Mouse (Mus musculus) limb, embryonic 12.5 days (tissue): ENCODE data around the gene Plxnc1. TPM values are rescaled to one million over a fixed set of nuclear protein-coding genes. Genes with fewer than 3 reads are reported as not detected.
A peak's percentile ranks its signal among the peaks of the same experiment; 100 is the strongest.

Experiments used
- ATAC-seq: fragments of 200-750 bp; cut with Nextera tagmentation; 2 replicates; pipeline ENCODE4 v1.8.0; 2017; ENCODE audit warnings: low read depth, moderate TSS enrichment; ENCODE audit not compliant: insufficient number of reproducible peaks, insufficient read depth, low FRiP score, low TSS enrichment
- H3K27ac ChIP-seq: fragments of 300-500 bp; sonication (generic); 2 replicates; pipeline ENCODE4 v1.5.1; 2016; ENCODE audit warnings: mild to moderate bottlenecking, moderate library complexity
- H3K27me3 ChIP-seq: fragments of 300-500 bp; sonication (generic); 2 replicates; pipeline ENCODE4 v1.6.1; 2016; ENCODE audit warnings: mild to moderate bottlenecking, moderate library complexity
- H3K36me3 ChIP-seq: fragments of 300-500 bp; sonication (generic); 2 replicates; pipeline ENCODE4 v1.6.1; 2016; ENCODE audit warnings: mild to moderate bottlenecking, moderate library complexity
- H3K4me1 ChIP-seq: fragments of 300-500 bp; sonication (generic); replicated peaks from 2 replicates; pipeline ENCODE4 v1.6.1; 2016
- H3K4me2 ChIP-seq: fragments of 300-500 bp; sonication (generic); 2 replicates; pipeline ENCODE4 v1.6.1; 2016; ENCODE audit warnings: mild to moderate bottlenecking, moderate library complexity
- H3K4me3 ChIP-seq: fragments of 300-500 bp; sonication (generic); replicated peaks from 2 replicates; pipeline ENCODE4 v1.5.1; 2016; ENCODE audit warnings: mild to moderate bottlenecking
- H3K9ac ChIP-seq: fragments of 300-500 bp; sonication (generic); replicated peaks from 2 replicates; pipeline ENCODE4 v1.6.1; 2016; ENCODE audit warnings: mild to moderate bottlenecking, moderate library complexity
- H3K9me3 ChIP-seq: fragments of 300-500 bp; sonication (generic); 2 replicates; pipeline ENCODE4 v1.6.1; 2016; ENCODE audit warnings: mild to moderate bottlenecking, moderate library complexity
- WGBS: fragments of 180-500 bp; shearing (Covaris S2); methylation state at CpG from one replicate; pipeline ENCODE4 v1.1.7; 2016; 5-methylcytosine and 5-hydroxymethylcytosine counted together
- polyA plus RNA-seq: library from polyadenylated mRNA; unstranded; fragments of >200 nt; fragmentation: Nextera tagmentation; extraction: Ambion mirVana; gene quantifications from 2 replicates; pipeline ENCODE4 v1.2.1, GENCODE M21; 2016

Gene Plxnc1
- polyA plus RNA-seq, 1 experiment from 2014 or later, result 1.3 TPM

GRCm38 (mm10) chr10:94909789-94910188, 34.8 kb downstream of the Plxnc1 start:
- Histone ChIP-seq H3K27me3 (no peaks in the 10 kb centered on the region), H3K4me3 (no peak overlapping the region), H3K36me3 (no peaks in the 10 kb centered on the region), H3K4me1 (peaks cover 14% of the 10 kb centered on the region), H3K9me3 (no peaks in the 10 kb centered on the region), H3K4me2 (no peak overlapping the region), H3K9ac (no peak overlapping the region), H3K27ac (no peak overlapping the region)
- ATAC-seq, result no peak
- 91% methylated on average over 2 of the region's 2 CpGs for WGBS

- WGBS, result 89% methylated on average over 11 of the region's 11 CpGs
- H3K36me3 ChIP-seq, result no peaks in the 10 kb centered on the region
- H3K4me3 ChIP-seq, result no peak overlapping the region
- no peaks in the 10 kb centered on the region for H3K27me3 ChIP-seq
- no peak overlapping the region for H3K4me2 ChIP-seq
- H3K9me3 ChIP-seq, result no peaks in the 10 kb centered on the region
- peaks cover 14% of the 10 kb centered on the region for H3K4me1 ChIP-seq
- no peak overlapping the region for H3K9ac ChIP-seq
- no peak for ATAC-seq
- no peak overlapping the region for H3K27ac ChIP-seq
Measured at GRCm38 (mm10) chr10:94908976-94909717, 35.5 kb downstream of the Plxnc1 start.

- Histone ChIP-seq H3K27me3 (no peaks in the 10 kb centered on the region), H3K9me3 (no peaks in the 10 kb centered on the region), H3K36me3 (no peaks in the 10 kb centered on the region), H3K4me3 (no peak overlapping the region; the same call in 1 of the 2 replicates), H3K27ac (no peak overlapping the region), H3K9ac (no peak overlapping the region), H3K4me1 (peaks cover 14% of the 10 kb centered on the region), H3K4me2 (peak overlapping the region; percentile 43)
- WGBS, result 22% methylated on average over 21 of the region's 21 CpGs
- ATAC-seq, result peak; percentile 68; the same call in 1 of the 2 replicates
Measured at GRCm38 (mm10) chr10:94905689-94906473, 38.8 kb downstream of the Plxnc1 start.

DNA sequence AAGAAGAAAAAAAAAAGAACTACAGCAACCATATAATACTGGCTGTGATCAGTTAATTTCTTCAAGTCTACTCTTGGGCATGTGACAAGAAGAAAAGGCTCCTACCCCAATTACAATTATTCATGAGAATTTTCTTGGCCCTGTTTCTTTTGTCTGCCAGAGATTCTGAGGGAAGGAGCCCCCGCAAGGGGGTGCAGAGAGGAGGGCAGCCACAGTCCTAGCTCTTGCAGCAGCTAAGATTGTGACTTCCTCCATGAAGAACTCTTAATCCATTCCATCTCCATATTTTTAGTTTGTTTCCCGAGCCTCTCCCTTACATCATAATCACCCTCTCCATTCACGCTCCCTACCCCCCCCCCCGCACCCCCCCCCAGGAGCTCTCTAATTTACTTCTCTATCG, 39.4 kb downstream of the Plxnc1 start:
- WGBS, result 47% methylated on average over 2 of the region's 5 CpGs
- no peak overlapping the region for H3K27ac ChIP-seq
- H3K4me2 ChIP-seq, result peak overlapping the region; percentile 43
- no peak overlapping the region for H3K9ac ChIP-seq
- no peaks in the 10 kb centered on the region for H3K36me3 ChIP-seq
- H3K27me3 ChIP-seq, result no peaks in the 10 kb centered on the region
- H3K4me1 ChIP-seq, result peaks cover 14% of the 10 kb centered on the region
- H3K9me3 ChIP-seq, result no peaks in the 10 kb centered on the region
- ATAC-seq, result no peak
- H3K4me3 ChIP-seq, result no peak overlapping the region

GRCm38 (mm10) chr10:94896950-94897349, 47.7 kb downstream of the Plxnc1 start:
- Histone ChIP-seq H3K36me3 (no peaks in the 10 kb centered on the region), H3K27ac (no peak overlapping the region), H3K4me1 (no peaks in the 10 kb centered on the region), H3K9me3 (no peaks in the 10 kb centered on the region), H3K4me3 (no peak overlapping the region), H3K27me3 (no peaks in the 10 kb centered on the region), H3K4me2 (no peak overlapping the region), H3K9ac (no peak overlapping the region)
- ATAC-seq, result no peak
- 87% methylated on average over 6 of the region's 6 CpGs for WGBS

DNA sequence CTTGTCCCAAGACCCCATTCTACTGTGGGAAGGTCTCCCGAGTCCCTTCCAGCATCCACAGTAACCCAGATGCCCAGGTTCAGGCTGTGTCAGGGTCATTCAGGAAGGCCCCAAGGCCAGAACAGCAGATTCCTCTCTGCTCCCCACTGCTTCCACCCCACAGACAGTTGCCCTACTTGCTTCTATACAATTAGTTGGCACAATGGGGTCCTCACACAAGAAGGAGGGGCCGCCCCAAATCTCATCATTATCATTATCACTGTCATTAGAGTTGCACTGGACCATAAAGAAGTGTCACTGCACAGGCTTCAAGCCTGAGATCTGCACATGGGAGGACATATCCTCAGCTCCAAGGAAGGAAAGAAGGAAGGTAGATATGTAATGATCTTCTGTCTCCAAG, 48.3 kb downstream of the Plxnc1 start:
- H3K27ac ChIP-seq, result no peak overlapping the region
- ATAC-seq, result no peak
- H3K36me3 ChIP-seq, result no peaks in the 10 kb centered on the region
- H3K4me2 ChIP-seq, result no peak overlapping the region
- H3K4me1 ChIP-seq, result no peaks in the 10 kb centered on the region
- no peak overlapping the region for H3K4me3 ChIP-seq
- H3K9ac ChIP-seq, result no peak overlapping the region
- WGBS, result 90% methylated on average over 2 of the region's 2 CpGs
- H3K9me3 ChIP-seq, result no peaks in the 10 kb centered on the region
- no peaks in the 10 kb centered on the region for H3K27me3 ChIP-seq

GRCm38 (mm10) chr10:94895876-94896275, 48.8 kb downstream of the Plxnc1 start:
- Histone ChIP-seq H3K27ac (no peak overlapping the region), H3K4me2 (no peak overlapping the region), H3K27me3 (no peaks in the 10 kb centered on the region), H3K4me1 (no peaks in the 10 kb centered on the region), H3K9ac (no peak overlapping the region), H3K36me3 (no peaks in the 10 kb centered on the region), H3K9me3 (no peaks in the 10 kb centered on the region), H3K4me3 (no peak overlapping the region)
- WGBS, result 81% methylated on average over 3 of the region's 3 CpGs
- no peak for ATAC-seq

- Histone ChIP-seq H3K4me2 (no peak overlapping the region), H3K36me3 (no peaks in the 10 kb centered on the region), H3K4me3 (no peak overlapping the region), H3K27ac (no peak overlapping the region), H3K27me3 (no peaks in the 10 kb centered on the region), H3K9me3 (peaks cover 11% of the 10 kb centered on the region; the same call in 1 of the 2 replicates), H3K4me1 (no peaks in the 10 kb centered on the region), H3K9ac (no peak overlapping the region)
- WGBS, result 54% methylated on average over 4 of the region's 4 CpGs
- ATAC-seq, result no peak
Measured at GRCm38 (mm10) chr10:94889735-94890134, 54.9 kb downstream of the Plxnc1 start.

GRCm38 (mm10) chr10:94883216-94883615, 61.4 kb downstream of the Plxnc1 start:
- no peaks in the 10 kb centered on the region for H3K36me3 ChIP-seq
- no peaks in the 10 kb centered on the region for H3K27me3 ChIP-seq
- no peak for ATAC-seq
- no peak overlapping the region for H3K4me3 ChIP-seq
- WGBS, result 76% methylated on average over 6 of the region's 6 CpGs
- no peak overlapping the region for H3K27ac ChIP-seq
- no peaks in the 10 kb centered on the region for H3K4me1 ChIP-seq
- H3K9me3 ChIP-seq, result peaks cover 6% of the 10 kb centered on the region; the same call in 1 of the 2 replicates
- H3K4me2 ChIP-seq, result no peak overlapping the region
- H3K9ac ChIP-seq, result no peak overlapping the region

GRCm38 (mm10) chr10:94871506-94871905, 73.1 kb downstream of the Plxnc1 start:
- H3K36me3 ChIP-seq, result no peaks in the 10 kb centered on the region
- WGBS, result 93% methylated on average over 5 of the region's 5 CpGs
- no peak overlapping the region for H3K4me3 ChIP-seq
- no peak overlapping the region for H3K27ac ChIP-seq
- no peaks in the 10 kb centered on the region for H3K27me3 ChIP-seq
- H3K4me1 ChIP-seq, result peaks cover 17% of the 10 kb centered on the region
- no peak for ATAC-seq
- no peaks in the 10 kb centered on the region; the same call in 1 of the 2 replicates for H3K9me3 ChIP-seq
- no peak overlapping the region for H3K4me2 ChIP-seq
- no peak overlapping the region for H3K9ac ChIP-seq

DNA sequence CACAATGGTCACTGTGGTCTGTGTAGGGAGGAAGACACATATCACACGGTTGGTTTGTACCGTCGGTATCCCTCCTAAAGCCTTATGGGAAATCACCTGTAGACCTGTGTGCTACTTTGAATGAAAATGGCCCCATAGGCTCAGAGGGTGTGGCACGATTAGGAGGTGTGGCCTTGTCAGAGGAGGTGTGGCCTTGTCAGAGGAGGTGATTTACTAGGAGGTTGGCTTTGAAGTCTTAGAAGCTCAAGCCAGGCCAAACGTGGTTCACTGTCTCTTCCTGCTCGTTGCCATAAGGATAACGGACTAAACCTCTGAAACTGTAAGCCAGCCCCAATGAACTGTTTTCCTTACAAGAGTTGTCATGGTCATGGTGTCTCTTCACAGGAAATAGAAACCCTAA, 73.5 kb downstream of the Plxnc1 start:
- Histone ChIP-seq H3K4me2 (no peak overlapping the region), H3K4me3 (no peak overlapping the region), H3K27ac (no peak overlapping the region), H3K4me1 (peaks cover 20% of the 10 kb centered on the region), H3K9ac (no peak overlapping the region), H3K36me3 (no peaks in the 10 kb centered on the region), H3K27me3 (no peaks in the 10 kb centered on the region), H3K9me3 (no peaks in the 10 kb centered on the region; the same call in 1 of the 2 replicates)
- no peak for ATAC-seq
- 85% methylated on average over 7 of the region's 7 CpGs for WGBS
